Mouse (Mus musculus): ENCODE results near the gene Itga8. TPM values are rescaled to one million over a fixed set of nuclear protein-coding genes. Genes with fewer than 3 reads are reported as not detected.

The Itga8 gene
- total RNA-seq (2017) = 1.4 to 8.9 TPM (median 2.9 TPM) in 3 replicates

DNA sequence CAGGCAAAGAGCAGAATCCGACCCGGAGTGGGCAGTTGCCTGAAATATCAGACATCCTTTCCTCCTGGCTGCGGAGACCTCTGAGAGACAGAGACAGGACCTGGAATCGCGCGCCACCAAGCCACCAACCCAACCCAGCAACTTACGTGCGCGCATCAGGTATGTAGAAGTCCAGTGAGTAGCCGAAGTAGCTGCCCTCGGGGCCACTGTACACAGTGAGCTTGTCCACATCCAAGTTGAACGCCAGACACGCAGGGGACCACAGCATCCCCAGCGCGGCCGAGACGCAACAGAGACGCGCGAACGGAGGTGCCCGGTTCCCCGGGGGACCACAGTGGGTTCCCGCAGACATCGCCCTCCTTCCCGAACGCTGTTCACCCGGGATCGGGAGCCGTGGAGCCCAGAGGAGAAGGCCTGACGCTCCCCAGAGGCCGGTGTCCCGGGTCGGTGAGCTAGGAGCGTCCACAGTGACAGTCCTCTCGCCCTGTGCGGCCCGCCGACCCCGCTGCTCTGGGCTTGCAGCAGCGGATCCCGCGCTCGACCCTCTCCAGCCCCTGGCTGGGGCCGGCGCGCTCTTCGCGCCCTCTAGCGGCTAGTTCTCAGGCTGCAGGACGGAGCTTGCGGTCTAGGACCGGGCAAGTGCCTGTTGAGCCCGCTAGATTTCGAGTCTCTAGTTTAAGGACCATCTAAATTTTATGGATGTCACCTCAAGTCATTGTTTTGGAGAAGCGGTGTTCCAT, at the start of gene Itga8:
Gene Itga8 (minus strand): TSS at position 492 of the 740 bp plus-strand sequence.
- peak; percentile 67 for ATAC-seq (replicated peaks; ENCODE audit: insufficient number of reproducible peaks, low FRiP score, low TSS enrichment, poor library complexity, severe bottlenecking)

DNA sequence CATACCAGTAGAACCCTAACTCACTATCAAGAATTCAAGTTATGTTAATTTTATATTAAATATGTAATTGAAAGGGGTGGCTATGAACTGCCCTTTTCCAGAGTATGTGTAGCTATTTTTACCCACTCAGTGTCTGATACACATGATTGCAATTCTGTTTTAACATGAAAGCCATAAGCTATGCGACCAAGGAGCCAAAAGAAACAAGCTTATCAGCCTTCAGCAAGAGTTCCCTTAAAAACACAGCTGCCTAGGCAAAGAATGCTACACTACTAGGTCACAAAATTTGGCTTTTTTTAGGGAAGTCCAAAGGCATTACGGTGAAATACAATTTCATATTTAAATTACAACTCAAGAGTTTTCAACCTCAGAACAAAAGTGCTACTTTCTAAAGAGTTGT, 47.2 kb upstream of the Itga8 start:
- no peak for ATAC-seq (replicated peaks; ENCODE audit: insufficient number of reproducible peaks, low FRiP score, low TSS enrichment, poor library complexity, severe bottlenecking)

- no peak for ATAC-seq (replicated peaks; ENCODE audit: insufficient number of reproducible peaks, low FRiP score, low TSS enrichment, poor library complexity, severe bottlenecking)
These were observed 30.2 kb upstream of the Itga8 start for GRCm38 (mm10) chr2:12331962-12332361.

GRCm38 (mm10) chr2:12329620-12330019, 27.9 kb upstream of the Itga8 start:
- no peak for ATAC-seq (replicated peaks; ENCODE audit: insufficient number of reproducible peaks, low FRiP score, low TSS enrichment, poor library complexity, severe bottlenecking)

- ATAC-seq (replicated peaks; ENCODE audit: insufficient number of reproducible peaks, low FRiP score, low TSS enrichment, poor library complexity, severe bottlenecking) = no peak
These were observed 27.3 kb upstream of the Itga8 start for GRCm38 (mm10) chr2:12329068-12329407.

DNA sequence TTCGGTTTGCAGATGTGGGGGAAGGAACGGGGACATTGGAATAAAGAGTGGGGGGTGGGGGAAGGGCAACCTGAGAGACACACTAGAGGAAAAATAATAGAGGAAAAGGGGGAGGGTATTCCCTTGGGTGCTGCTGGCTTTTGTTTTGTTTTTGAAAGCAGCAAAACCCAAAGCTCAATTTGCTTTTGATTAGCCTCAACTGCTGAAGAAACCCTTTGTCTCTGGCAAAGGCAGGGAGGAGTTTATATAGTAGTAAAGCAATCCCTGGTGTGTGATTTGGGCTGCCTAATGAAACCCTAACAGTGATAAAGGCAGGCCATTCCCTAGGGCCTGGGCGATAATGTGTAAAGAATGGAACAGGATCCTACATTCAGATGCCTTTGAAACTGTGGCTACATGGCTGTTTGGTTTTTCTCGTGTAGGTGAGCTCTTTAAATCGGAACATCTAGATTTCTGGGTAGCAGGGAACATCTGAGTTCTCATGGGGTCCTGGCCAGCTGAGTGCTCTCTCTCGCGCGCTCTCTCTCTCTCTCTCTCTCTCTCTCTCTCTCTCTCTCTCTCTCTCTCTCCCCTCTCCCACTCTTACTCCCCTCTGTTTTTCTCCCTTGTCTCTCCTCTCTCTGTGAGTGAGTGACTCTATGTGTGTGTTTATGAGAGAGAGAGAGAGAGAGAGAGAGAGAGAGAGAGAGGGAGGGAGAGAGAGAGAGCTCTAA, 26.8 kb upstream of the Itga8 start:
- no peak for ATAC-seq (replicated peaks; ENCODE audit: insufficient number of reproducible peaks, low FRiP score, low TSS enrichment, poor library complexity, severe bottlenecking)

DNA sequence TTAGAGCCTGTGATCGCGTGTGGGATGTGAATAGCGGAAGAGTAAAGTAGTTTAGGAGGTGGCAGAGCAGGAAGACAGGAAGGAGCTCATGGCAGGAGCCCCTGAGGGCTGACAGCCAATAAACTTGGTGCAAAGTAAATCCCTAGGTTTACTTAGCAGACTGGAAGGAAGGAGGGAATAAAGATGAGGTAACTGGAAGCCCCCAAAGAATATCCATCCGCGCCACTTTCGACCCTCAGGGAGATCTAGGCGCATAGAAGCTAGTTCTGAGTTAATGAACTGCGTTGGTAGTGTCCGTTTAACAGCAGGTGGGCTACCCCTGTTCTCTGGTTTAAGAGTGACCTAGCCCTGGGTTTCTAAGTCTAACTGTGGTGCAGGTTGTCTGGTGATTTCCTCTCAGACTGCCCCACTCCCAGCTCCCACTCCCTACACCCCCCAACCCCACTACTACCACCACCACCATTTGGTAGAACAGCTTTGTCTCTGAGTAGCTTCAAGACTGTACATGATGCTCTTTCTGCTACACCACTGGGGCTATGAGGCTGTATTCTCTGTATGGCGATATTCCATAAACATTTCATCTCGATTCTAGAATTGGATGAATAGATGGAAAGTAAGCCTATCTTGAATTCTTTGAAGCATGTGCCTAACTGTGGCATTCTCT, 26.1 kb upstream of the Itga8 start:
- ATAC-seq (replicated peaks; ENCODE audit: insufficient number of reproducible peaks, low FRiP score, low TSS enrichment, poor library complexity, severe bottlenecking) = no peak

DNA sequence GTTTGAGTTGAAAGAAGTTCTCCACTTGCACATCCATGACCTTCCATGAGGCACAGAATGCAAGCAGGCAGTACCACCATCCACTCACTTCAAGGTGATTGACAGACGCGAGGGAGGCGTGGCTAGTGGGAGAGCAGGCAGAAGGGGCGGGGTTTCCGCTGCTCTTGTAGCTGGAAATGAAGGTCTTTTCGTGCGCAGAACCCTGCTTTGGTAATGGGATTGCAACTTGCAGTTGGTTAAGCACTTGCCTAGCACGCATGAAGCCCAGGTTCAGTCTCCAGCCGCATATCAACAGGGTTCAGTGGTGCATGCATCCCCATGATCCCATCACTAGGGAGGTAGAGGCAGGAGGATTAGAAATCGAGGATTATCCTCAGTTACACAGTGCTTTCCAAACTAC, 25.5 kb upstream of the Itga8 start:
- ATAC-seq (replicated peaks; ENCODE audit: insufficient number of reproducible peaks, low FRiP score, low TSS enrichment, poor library complexity, severe bottlenecking) = peak; percentile 53; the same call in 1 of the 2 replicates

DNA sequence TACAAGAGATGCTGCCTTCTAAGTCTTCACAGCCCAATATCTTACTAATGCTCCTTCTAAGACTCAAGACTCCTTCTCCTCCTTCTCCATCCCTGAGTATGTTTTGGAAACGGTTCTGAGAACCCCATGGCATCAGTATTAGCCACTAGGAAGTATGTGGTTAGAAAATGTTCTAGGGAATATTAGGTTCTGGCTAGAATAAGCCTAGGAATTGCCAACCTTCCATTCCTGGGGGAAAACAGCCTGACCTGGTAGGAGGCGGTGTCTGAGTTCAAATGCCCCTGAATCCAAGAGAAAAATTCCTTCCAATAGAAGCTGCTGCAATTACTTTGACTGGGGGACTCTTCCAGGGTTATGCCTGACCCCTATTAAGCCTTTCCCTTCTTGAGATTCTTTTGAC, 24.1 kb upstream of the Itga8 start:
- ATAC-seq (replicated peaks; ENCODE audit: insufficient number of reproducible peaks, low FRiP score, low TSS enrichment, poor library complexity, severe bottlenecking) = no peak

GRCm38 (mm10) chr2:12325417-12325816, 23.7 kb upstream of the Itga8 start:
- 0 out of 2 replicates have a peak, but pooled peaks have one; percentile 19 for ATAC-seq (replicated peaks; ENCODE audit: insufficient number of reproducible peaks, low FRiP score, low TSS enrichment, poor library complexity, severe bottlenecking)

GRCm38 (mm10) chr2:12320914-12321313, 19.2 kb upstream of the Itga8 start:
- ATAC-seq (replicated peaks; ENCODE audit: insufficient number of reproducible peaks, low FRiP score, low TSS enrichment, poor library complexity, severe bottlenecking) = no peak

GRCm38 (mm10) chr2:12318715-12319114, 17.0 kb upstream of the Itga8 start:
- peak; percentile 52 for ATAC-seq (replicated peaks; ENCODE audit: insufficient number of reproducible peaks, low FRiP score, low TSS enrichment, poor library complexity, severe bottlenecking)

GRCm38 (mm10) chr2:12318036-12318435, 16.3 kb upstream of the Itga8 start:
- no peak for ATAC-seq (replicated peaks; ENCODE audit: insufficient number of reproducible peaks, low FRiP score, low TSS enrichment, poor library complexity, severe bottlenecking)

DNA sequence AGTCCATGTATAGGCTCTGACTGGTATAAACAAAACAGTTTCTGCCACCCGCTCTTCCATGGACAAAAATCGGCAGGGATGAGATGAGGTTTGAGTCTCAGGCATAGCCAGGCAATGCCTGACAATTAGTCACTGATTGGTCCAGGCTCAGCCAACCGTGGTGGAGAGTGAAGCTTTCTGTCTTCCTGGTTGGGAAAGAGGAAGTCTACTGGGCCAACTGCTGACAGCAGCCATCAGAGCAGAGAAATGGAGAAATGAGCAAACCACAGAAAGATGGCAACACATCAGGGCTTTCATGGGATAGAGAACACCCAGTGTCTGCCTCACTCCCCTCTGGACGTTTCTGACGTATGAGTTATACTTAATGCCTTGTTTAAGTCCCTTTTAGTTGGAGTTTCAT, 15.6 kb upstream of the Itga8 start:
- ATAC-seq (replicated peaks; ENCODE audit: insufficient number of reproducible peaks, low FRiP score, low TSS enrichment, poor library complexity, severe bottlenecking) = peak; percentile 83

GRCm38 (mm10) chr2:12316361-12316760, 14.6 kb upstream of the Itga8 start:
- no peak for ATAC-seq (replicated peaks; ENCODE audit: insufficient number of reproducible peaks, low FRiP score, low TSS enrichment, poor library complexity, severe bottlenecking)

GRCm38 (mm10) chr2:12314028-12314427, 12.3 kb upstream of the Itga8 start:
- peak; percentile 75 for ATAC-seq (replicated peaks; ENCODE audit: insufficient number of reproducible peaks, low FRiP score, low TSS enrichment, poor library complexity, severe bottlenecking)

DNA sequence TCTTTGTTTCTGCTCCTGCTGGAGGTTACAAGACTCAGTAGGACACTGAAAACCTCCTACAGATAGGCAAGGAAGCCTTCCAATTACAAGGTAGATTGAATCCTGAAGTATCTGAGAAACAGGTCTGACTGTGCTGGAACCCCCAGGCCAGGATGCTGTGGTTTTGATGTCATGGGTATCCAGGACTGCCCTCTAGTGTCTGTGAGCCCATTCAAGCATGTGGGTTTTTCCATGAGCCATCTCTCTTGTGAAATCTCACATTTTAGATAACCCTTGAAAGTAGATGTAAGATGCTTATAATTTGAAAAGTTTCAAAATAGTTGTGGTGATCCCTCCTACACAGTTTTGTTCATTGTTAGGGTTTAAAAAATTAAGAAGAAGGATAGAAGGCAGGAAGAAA, 6.7 kb upstream of the Itga8 start:
- no peak for ATAC-seq (replicated peaks; ENCODE audit: insufficient number of reproducible peaks, low FRiP score, low TSS enrichment, poor library complexity, severe bottlenecking)

DNA sequence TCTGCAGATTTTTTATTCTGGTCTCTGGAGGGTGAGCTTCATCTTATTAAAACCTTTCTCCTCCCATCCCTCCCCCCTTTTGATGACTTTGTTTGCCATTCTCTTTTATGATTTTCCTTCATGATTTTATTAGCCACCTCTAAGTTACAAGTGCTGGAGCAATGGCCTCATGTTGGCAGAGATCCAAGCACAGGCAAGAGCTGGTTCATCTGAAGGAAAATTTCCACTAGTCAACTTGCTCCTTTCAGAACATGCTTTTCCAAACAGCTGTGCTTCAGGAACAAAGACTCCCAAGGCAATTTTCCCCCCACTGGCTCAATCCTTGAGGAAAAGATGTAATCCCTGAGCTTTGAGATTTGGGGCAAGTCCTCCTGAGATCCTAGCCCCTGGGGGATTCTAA, 5.6 kb upstream of the Itga8 start:
- no peak for ATAC-seq (replicated peaks; ENCODE audit: insufficient number of reproducible peaks, low FRiP score, low TSS enrichment, poor library complexity, severe bottlenecking)

- no peak for ATAC-seq (replicated peaks; ENCODE audit: insufficient number of reproducible peaks, low FRiP score, low TSS enrichment, poor library complexity, severe bottlenecking)
These were observed 3.4 kb upstream of the Itga8 start for GRCm38 (mm10) chr2:12305064-12305650.

Data from monocyte, adult 5-6 weeks (primary cell).